In genomic region chr2:68365504-68365903, GRCm38 (mm10) we compare ENCODE assay signal across 9 mouse cellular contexts.
DNase-seq lines count a peak whose midpoint lies in the region; ATAC-seq and TF ChIP-seq lines count a peak whose summit lies in the region.
"Had no signal": no experiment of that assay in that cellular context is flagged by ENCODE, and none has a peak within 500 bp of the region (broad histone marks: within the 10 kb centered on the region; RNA-seq: fewer than 3 reads in every experiment).

No protein-coding gene starts in this region.

- intact Hi-C loops in heart, postnatal 10 days (cut with DNase I), result loop anchor here (2.0 to 10.0 kb wide), 3 partner anchors 107 to 739 kb away; partner anchors contain the start of gene Stk39

- no peak for TF ChIP-seq CTCF in brain, embryonic 14.5 days (IDR thresholded peaks at IDR 0.05; ENCODE audit: borderline replicate concordance, extremely low read depth, insufficient read depth, insufficient read length)

- H3K9me3 ChIP-seq in heart, embryonic 16.5 days (replicated peaks; ENCODE audit: control insufficient read depth, low read length), result no peaks in the 10 kb centered on the region
- H3K9me3 ChIP-seq in hindbrain, embryonic 15.5 days, result no peaks in the 10 kb centered on the region
- H3K9me3 ChIP-seq in midbrain, embryonic 15.5 days, result no peaks in the 10 kb centered on the region

- H3K27ac ChIP-seq in heart, embryonic 16.5 days (ENCODE audit: low read length), result no peak overlapping the region
- H3K27ac ChIP-seq in hindbrain, embryonic 15.5 days (replicated peaks), result no peak overlapping the region
- H3K27ac ChIP-seq in midbrain, embryonic 15.5 days, result no peak overlapping the region
- H3K27ac ChIP-seq: gastrocnemius, adult 2 months had no signal

- H3K27me3 ChIP-seq in heart, embryonic 16.5 days (ENCODE audit: control insufficient read depth, insufficient read depth, low read length), result no peaks in the 10 kb centered on the region
- H3K27me3 ChIP-seq in hindbrain, embryonic 15.5 days, result no peaks in the 10 kb centered on the region
- no peaks in the 10 kb centered on the region for H3K27me3 ChIP-seq in midbrain, embryonic 15.5 days (replicated peaks)

- H3K4me2 ChIP-seq in heart, embryonic 16.5 days (ENCODE audit: low read depth, low read length), result peak overlapping the region; percentile 59; the same call in 1 of the 2 replicates
- peak overlapping the region; percentile 50 for H3K4me2 ChIP-seq in hindbrain, embryonic 15.5 days
- peak overlapping the region; percentile 47 for H3K4me2 ChIP-seq in midbrain, embryonic 15.5 days

- H3K36me3 ChIP-seq in heart, embryonic 16.5 days (ENCODE audit: control insufficient read depth, insufficient read depth), result peaks cover 6% of the 10 kb centered on the region; the same call in 1 of the 2 replicates
- H3K36me3 ChIP-seq in hindbrain, embryonic 15.5 days, result no peaks in the 10 kb centered on the region
- no peaks in the 10 kb centered on the region for H3K36me3 ChIP-seq in midbrain, embryonic 15.5 days (replicated peaks)

- DNase-seq in heart, postnatal 10 days, result no peak
- DNase-seq in brain, embryonic 14.5 days (ENCODE audit: low read depth), result peak; percentile 42
- DNase-seq in cerebellum, postnatal 36 days, result no peak
- no peak for DNase-seq in lung, postnatal 10 days
- DNase-seq: gastrocnemius, adult 2 months had no signal

- no peak overlapping the region for H3K4me3 ChIP-seq in heart, embryonic 16.5 days (ENCODE audit: low read length)
- no peak overlapping the region for H3K4me3 ChIP-seq in hindbrain, embryonic 15.5 days
- H3K4me3 ChIP-seq in midbrain, embryonic 15.5 days, result peak overlapping the region; percentile 22; the same call in 1 of the 2 replicates
- H3K4me3 ChIP-seq: gastrocnemius, adult 2 months had no signal

- no peak for TF ChIP-seq POLR2A in brain, embryonic 14.5 days (IDR thresholded peaks at IDR 0.05; ENCODE audit: borderline replicate concordance, extremely low read depth, insufficient read depth, insufficient read length, poor library complexity, severe bottlenecking)

- no peak for ATAC-seq in heart, embryonic 16.5 days (replicated peaks; ENCODE audit: extremely low read depth, insufficient read depth, low FRiP score)
- no peak for ATAC-seq in hindbrain, embryonic 15.5 days (ENCODE audit: low FRiP score, low read depth)
- ATAC-seq in midbrain, embryonic 15.5 days (replicated peaks), result no peak; the same call in 1 of the 2 replicates
- ATAC-seq in erythroblast, adult 5-6 weeks (replicated peaks; ENCODE audit: low FRiP score, poor library complexity, severe bottlenecking), result no peak

- peak overlapping the region; percentile 31; the same call in 1 of the 2 replicates for H3K9ac ChIP-seq in heart, embryonic 16.5 days (ENCODE audit: low read length)
- H3K9ac ChIP-seq in hindbrain, embryonic 15.5 days, result no peak overlapping the region
- no peak overlapping the region for H3K9ac ChIP-seq in midbrain, embryonic 15.5 days

- H3K4me1 ChIP-seq in heart, embryonic 16.5 days (ENCODE audit: control insufficient read depth, insufficient read depth, low read length), result peaks cover 42% of the 10 kb centered on the region
- H3K4me1 ChIP-seq in hindbrain, embryonic 15.5 days (replicated peaks), result peaks cover 54% of the 10 kb centered on the region
- H3K4me1 ChIP-seq in midbrain, embryonic 15.5 days, result peaks cover 21% of the 10 kb centered on the region

- 61% methylated on average over 7 of the region's 7 CpGs for WGBS in heart, embryonic 16.5 days
- 31% methylated on average over 7 of the region's 7 CpGs for WGBS in hindbrain, embryonic 15.5 days
- 14% methylated on average over 7 of the region's 7 CpGs for WGBS in midbrain, embryonic 15.5 days
